Mouse (Mus musculus) right cerebral cortex, postnatal 14 days (tissue): ENCODE measurements around the gene Ralb.

Source experiments
- DNase-seq: peaks from one replicate; pipeline ENCODE4 v3.0.0; 2022

Ralb gene

DNA sequence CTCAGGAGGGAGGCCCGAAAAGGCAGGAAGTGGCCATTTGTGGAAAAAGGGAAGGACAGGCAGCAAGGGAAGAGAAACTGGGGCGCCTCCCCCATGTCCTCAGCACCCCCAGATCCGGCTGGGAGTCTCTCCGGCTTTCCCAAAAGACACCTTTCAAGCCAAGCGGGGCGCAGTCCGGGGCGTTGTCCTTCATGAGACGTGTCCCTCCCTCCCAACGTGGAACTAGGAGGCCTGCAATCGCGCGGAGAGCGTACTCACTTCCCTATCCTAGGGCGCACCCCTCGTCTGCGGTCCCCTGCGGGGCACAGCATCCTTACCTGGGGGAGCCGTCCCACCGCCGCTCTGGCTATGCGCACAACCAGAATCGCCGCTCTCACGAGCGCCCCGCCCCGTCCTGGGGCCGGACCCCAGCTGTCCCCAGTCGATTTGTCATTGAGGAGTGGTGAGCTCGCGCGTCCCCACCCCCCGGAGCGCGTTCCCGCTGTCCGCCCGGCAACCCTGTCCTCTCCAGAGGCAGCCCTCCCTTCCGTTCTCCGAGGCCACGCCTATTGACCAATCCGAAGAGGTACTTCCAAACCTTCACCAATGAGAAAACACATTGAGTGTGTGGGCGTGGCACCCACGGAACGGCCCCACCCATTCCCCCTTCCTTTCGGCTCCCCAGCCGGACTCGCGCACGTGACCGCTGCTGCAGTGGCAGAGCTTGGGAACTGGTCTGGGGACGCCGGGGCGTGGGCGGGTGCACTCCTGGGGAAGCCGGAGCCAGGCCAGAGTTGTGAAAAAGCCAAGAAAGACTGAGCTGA is at the start of gene Ralb:
Ralb (minus strand) TSS at position 535 of the 803 bp plus-strand sequence.
- peak; percentile 92 for DNase-seq

DNA sequence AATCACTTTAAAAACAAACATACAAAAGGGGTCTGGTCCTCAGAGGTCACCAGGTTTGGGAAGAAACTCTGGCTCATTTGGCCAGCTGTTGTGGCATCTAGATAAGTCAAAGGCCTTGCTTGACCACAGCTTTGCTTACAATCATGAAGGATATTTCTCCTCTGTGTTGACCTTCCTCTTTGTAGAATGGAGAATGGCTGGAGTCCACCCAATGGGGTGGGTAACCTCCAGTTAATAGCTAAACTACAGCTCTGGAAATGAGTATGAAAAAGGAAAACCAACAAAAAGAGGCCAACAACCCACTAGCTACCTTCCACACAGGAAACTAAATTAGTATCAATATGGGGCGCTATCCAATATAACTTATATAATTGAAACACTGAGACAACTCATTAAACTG is 47.1 kb upstream of the Ralb start:
- DNase-seq: no peak

DNA sequence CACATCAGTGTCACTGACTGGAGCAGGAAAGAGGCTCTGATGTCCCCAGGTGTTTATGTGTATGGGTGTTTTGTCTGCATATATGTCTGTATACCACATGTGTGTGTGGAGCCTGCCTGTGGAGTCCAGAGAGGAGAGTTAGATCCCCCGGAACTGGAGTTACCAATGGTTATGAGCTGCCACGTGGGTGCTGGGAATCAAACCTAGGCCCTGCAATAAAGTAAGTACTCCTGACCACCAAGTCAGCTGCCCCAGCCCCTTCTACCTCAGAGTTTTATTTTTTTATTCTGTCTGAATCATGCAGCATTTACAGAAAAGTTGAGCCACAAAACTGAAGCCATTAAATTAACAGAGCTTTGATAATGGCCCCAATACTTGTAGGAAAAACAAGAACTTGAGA is 45.5 kb upstream of the Ralb start:
- no peak for DNase-seq

DNA sequence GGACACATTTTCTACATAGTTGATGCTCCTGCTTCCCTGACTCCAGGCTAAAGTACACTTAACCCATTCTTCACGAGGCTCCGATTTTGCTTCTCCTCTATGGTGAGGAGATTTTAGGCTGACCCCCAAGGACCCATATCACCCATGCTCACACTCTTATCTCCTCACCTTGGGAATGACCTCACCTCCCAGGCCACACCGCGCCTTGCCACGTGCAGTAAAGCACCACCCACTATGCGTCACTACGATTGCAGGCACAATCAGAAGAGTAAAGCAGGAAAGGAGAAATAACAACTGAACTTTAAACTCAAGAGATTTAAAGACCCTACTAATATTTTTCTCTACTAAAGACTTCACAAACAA is 44.7 kb upstream of the Ralb start:
- no peak for DNase-seq

DNA sequence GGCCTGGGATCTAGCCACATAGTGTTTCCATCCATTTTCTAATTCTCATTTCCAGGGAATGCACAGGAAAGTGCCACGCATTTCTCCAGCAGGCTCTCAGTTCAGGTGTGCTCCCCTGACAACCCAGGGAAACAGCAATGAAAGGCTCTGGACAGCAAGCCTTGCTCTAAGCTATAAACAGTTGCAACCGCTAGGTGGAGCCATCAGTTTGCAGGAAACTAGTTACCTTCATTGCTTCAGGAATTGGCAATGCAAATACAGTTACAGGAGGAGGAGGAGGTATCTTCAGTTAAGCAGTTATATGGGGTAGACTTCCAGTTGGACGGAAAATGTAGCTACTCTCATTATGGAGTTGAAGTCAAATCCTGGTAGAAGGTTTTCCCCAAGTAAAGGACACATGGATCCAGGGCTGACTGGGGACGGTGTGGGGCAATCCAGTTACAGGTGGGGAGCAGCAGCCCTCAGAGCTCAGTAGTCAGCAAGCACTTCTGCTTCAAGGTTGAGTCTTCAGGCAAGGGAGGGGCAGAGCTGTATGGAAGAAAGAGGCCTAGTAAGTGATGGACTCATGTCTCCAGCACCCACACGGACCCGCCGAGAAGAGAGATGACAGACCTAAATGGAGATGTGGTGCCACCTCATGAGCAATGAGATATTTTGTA is 44.2 kb upstream of the Ralb start:
- peak; percentile 92 for DNase-seq

DNA sequence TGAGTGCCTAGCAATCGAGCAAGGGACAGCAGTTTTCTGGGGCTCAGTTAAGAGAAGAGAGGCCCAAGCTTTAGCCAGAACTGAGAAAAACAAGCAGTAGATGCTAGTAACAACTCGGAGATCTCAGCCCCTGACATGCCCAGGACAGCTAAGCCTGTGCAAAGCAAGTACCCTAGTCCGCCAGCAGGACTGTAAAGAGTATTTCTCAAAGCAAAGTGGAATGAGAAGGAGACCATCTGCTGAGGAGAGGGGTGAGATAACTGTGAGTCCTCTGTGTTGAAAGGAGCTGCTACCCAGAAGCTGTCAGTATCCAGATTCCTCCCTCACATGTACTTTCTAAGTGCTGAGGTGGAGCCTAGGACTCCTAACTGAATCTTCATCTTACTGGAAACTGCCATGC is 41.9 kb upstream of the Ralb start:
- no peak for DNase-seq

DNA sequence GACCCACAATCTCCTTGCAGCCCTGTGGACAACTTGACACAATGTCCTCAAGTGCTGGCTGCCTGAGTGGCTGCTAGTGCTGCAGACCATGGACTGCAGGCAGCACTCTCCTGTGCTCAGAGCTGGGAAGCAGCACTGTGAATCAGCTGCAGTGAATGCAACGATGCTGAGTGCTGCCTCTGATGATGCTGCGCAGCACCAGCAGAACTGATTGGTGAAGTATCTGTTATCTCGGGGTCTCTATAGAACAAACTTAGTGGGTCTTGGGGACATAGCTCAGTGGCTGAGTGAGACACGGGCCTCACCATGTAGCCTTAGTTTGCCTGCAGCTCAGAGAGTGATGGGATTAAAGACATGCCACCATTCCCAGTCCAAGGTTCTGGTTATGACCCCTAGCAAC is 41.1 kb upstream of the Ralb start:
- no peak for DNase-seq

DNA sequence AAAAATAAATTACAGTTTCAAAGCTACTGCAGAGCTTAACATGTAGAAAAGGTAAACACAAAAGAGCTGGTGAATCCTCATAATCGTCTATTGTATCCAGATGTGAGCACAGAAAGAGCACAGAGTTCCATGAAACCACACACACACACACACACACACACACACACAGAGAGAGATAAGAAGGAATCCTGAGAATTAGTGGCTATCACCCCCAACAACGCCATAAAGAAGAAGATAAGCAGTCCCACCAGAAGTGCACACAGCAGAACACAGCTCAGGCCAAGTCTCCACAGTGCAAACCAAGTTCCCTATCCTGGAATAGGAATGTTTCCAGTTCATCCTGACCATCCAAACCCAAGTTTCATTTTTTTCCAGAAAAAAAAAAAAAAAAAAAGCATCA is 40.6 kb upstream of the Ralb start:
- DNase-seq: no peak

DNA sequence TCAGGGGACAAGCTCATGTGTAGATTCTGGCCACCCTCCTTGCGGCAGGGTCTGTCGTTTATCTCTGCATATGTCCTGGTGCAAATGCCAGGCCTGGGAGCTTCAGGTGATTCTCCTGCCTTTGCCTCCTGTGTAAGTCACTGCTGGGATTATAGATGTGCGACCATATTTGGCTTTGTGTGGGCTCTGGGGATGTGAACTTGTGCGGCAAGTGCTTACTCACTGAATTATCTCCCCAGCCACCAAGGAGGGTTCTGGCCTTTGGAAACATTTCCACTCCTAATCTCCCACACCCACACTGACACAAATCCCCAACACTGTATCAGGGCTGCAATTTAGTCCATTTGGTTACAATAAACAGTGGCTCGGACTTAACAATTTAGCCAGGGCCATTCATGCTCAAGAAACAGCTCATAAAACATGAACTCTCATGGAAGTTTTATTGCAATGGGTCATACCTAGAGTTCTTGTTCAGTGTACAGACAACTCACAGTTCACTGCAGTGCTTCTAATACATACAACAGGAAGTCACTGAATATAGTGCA is 40.1 kb upstream of the Ralb start:
- no peak for DNase-seq

DNA sequence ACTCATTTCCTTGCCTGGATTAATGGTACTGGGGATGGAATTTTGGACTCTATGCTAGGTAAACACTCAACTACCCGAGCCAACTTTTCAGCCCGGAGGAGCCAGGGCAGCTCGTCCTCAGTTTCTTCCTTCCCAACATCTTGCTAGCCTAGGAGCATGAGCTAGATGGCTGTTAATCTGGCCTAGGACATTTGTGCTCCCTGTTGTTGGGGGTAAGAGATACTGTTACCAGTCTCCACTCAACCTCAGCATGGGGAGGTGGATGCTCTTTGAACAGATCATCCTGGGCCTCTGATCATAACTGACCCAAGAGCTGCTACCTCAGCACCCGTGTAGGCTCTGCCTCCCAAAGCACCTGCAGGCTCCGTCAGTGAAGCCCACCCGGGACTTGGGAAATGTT is 38.7 kb upstream of the Ralb start:
- no peak for DNase-seq

DNA sequence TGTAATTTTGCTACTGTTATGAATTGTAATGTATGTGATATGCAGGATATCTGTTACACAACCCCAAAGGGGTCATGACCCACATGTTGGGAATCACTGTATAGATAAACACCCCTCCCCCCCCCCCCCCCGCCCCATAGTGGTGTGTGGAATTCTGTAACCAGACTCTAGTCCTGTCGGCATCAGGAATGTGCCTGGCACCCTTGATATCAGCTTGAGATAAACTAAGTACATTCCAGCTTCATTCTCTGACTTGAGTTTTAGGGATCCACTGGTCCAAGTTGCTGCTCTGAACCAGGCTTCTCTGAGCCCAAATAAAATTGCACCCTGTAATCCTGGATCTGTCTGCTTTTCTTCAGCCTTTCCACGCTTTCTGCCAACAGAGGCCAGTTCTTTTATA is 37.0 kb upstream of the Ralb start:
- DNase-seq: no peak

DNA sequence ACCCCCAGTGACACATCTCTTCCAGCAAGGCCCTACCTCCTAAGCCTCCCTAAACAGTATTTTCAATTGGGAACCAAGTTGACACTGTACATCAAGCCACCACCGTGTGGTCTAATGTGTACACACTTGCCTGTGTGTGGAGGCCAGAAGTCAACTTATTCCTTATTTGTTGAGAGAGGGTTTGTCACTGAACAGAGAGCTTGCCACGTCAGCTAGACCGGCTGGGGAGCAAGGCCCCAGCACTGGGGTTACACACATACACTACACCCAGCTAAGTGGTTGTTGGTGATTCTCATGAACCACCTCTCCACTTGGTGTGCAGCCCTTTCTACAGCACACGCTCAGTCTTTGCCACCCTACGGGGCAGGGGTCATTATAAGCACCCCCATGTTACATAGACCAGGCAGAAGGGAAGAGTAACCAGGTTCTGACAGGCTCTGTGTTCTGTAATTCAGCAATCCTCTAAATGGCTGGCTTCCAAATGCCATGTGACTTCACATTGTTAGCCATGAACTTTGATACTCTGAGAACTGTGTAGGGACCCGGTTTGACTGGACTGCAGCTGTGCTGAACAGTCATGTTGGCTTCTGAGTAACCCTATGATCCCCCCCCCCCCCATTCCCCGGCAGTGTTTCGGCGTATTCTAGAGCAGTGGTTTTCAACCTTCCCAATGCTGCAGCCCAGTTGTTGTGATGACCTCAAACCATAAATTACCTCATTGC is 36.4 kb upstream of the Ralb start:
- no peak for DNase-seq

DNA sequence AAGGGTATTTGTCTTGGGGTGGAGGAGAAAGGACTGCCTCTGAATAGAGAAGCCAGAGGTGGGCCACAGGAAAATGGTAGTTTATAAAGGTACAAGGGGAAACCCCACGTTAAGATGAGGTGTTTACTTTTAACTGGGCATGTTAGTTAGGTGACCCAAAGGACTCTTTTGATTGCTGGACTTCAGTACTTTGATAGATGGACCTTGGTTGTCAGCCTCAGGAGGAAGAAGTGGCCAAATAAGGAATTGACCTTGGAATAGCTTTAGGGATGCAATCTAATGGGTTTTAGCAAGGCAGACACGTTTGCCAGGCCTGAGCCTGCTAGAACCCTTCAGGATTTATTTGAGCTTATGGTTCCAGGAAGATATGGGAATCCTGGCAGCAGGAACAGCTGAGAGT is 34.7 kb upstream of the Ralb start:
- no peak for DNase-seq

DNA sequence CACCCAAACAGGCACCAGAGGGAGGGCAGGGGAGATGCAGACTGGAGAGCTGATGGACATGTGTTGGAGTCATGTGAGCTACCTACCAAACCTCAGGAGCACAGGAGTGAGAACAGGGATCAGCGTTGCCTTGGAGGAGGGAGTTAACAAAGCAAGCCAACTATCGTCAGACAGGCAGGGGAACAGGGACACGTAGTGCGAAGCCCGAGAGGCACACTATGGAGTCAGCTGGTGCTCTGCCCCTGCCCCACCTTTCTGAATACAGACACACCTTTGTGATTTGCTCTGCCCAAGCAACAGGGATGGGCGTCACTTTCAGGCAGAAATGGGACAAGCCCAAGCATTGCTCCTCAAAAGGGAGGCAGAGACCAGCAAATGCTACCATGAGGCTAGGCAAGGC is 33.1 kb upstream of the Ralb start:
- no peak for DNase-seq

DNA sequence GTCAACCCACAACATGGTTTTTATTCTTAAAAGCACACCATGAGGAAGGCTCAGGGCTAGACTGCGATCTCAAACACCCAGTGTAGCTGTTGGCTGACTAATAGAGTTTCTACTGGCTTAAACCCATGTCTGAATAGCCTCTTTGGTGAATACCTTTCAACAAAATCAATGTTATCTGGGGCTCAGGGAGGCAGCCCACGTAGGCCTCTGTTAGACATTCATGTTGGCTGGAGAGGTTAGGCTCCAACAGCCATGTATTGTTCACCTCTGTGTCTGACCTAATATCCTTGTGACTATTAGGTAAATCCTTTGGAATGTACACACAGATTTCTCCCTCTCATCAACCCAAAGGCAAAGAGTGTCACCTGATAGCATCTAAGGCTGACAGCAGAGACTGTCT is 31.5 kb upstream of the Ralb start:
- DNase-seq: no peak

DNA sequence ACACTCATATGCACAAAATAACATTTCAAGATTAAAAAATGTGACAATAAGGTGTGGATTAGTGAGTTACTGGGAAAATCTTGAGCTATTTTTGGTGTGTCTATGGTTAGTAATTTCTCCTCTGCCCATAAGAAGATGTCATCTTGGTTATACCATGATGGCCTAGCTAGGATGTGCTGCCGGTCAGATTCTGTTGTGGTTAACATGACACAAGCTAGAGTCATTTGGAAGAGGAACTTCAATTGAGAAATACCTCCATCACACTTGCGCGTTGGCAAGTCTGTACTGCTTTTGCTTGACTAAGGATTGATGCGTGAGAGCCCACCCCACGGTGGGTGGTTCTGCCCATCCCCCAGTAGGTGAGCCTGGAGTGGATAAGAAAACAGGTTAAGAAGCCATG is 29.7 kb upstream of the Ralb start:
- DNase-seq: no peak

DNA sequence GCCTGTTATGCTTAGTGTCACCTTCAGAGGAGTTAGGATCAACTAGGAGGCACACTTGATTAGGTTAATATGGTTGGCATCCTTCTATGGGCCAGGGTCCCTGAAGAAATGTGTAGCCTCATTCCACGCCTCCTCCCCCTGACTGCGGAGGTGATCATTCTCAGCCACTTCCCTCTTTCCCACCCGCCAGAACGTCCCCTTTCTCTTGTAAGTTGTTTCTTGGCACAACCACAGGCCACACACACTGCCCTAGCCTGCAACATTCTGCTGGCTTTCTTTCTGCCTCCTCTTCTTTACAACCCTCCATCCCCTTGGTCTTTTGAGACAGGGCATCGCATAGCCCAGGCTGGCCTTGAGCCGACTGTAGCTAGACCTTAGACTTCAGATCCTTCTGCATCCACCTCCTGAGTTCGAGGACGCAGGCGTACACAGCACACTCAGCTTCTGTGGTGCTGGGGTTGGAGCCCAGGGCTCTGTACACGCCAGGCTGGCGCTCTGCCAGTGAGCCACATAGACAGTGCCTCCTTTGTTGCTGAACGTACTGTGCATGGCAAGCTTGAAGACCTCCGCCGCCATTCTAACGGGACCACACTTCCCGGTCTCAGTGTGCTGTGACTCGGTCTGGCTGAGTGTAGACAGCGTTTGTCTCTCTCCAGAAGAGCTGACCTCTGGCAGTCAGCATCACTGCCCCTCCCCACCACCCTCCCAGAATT is 28.7 kb upstream of the Ralb start:
- peak; percentile 46 for DNase-seq

DNA sequence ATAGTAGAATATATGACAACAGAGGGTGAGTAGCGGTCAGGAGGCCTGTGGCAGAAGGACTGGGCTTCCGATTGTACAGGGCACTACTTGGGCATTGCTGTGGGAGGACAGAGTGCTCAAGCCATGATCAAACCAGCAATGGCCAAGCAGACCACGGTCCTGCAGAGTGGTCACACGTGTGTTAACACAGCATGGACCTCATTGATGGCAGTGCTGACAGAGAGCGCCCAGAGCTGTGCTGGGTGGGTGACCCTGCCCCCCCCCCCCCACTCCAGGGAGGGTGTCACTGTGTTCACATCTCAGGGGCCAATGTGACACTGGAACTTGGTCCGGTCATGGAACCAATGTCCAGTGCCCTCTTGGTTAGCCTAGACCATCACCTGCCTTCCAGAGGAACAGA is 27.6 kb upstream of the Ralb start:
- DNase-seq: no peak

DNA sequence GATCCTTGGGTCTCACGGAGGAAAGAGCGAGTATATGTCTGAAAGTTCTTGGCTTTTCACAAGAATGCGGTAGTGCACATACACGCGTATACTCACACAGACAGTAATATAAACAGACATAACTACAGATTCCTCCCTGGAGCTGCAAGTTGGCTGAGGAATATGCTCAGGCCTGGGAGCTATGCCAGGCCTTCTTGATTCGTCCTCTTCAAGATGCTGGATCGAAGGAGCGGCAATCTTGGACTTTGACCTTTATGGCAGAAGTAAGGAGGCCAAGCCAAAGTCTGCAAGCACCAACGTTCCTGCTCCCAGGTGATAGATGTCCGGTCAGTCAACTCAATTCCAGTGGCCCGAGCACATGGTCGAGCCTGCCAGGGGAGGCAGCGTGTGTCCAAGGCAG is 26.3 kb upstream of the Ralb start:
- DNase-seq: no peak

DNA sequence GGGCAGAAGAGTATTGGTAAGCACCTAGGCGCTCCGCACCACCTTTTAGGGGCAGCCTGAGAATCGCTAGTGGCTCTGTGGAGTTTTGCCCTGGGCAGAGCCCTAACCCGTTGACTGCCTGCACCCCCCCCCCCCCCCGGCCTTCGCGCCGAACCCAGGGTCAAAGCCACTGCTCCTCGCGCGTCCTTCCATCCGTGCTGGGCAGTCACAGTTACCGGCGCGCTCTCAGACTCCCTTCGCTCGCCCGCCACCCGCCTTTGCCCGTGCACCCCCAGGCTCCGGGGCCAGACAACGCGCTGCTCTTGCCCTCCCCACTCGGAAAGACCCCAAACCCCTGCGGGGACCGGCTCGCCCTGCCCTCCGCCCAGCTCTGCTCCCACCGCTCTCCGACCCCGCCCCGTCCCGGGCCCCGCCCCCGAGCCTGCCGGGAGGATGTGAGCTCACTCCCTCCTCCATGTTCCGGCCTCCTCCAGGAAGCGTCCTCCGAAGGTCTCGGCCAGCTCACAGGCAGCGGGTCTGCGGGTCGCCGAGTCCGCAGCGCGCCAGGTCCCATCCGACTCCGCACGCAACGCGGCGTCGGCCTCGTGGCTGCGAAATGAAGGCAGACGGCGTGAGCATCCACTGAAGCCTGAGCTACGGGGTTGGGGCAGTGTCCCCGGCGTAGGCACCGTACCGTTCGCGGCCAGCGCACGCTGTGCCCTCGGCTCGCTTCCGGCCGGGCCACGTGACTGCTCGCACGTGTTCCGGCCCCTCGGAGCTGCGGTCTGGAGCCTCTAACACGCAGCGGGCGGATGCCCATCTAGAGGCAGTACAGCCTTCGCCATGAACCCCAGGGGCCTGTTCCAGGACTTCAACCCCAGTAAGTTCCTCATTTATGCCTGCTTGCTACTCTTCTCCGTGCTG is 21.3 kb upstream of the Ralb start, which contains the start of gene Tmem185b:
Tmem185b (plus strand) TSS at position 472 of the 903 bp plus-strand sequence.
- DNase-seq: peak; percentile 84

DNA sequence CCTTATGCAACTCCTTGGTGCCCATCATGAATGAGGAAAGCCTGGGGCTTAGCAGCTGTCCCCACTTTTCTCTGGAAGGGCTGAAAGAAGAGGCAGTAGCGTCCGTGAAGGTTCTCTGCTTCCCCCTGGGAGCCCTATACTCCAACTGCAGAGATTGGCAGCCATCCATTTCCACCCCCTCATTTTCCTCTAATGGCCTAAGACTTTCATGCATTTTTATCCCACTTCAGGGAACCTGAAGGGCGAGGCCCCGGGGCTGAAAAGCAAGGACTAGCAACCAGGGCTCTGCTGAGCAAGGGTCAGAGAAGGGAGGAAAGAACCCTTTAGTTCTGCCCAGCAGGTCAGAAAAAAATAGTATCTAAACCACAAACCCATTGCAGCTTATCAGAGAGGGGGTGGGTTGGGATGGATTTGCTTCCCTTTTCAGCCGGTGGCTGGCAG is 20.4 kb upstream of the Ralb start:
- DNase-seq: peak; percentile 43

DNA sequence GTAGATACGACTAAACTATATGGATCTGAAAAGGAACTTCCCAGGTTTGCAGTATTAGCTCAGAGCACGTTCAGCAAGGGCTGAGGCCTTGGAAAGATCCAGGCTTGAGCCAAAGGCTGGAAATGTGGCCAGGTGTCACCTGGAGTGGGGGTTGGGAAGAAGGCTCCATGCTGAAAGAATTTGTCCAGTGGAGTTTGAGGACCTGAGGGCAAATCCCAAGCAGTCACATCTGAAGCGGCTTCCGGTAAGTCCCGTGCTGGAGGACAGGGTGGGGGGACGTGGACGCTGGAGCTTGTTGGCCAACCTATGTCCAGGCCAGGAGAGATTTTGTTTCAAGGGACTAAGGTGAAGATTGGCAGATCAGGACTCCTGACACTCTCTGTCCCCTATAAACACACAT is 19.2 kb upstream of the Ralb start:
- DNase-seq: no peak
